Mouse (Mus musculus) megakaryocyte, embryonic 14.5 days (primary cell): ENCODE measurements around the gene Lgals1.

Experiments
- FLI1 ChIP-seq: IDR thresholded peaks from 2 replicates; pipeline ENCODE4 v1.6.1; 2012; ENCODE audit warnings: low read length, inconsistent platforms, mixed read lengths
- GATA1 ChIP-seq: IDR thresholded peaks from 3 replicates; pipeline ENCODE4 v1.6.1; 2012; ENCODE audit warnings: mixed read lengths, low read length, inconsistent platforms, borderline replicate concordance

DNA sequence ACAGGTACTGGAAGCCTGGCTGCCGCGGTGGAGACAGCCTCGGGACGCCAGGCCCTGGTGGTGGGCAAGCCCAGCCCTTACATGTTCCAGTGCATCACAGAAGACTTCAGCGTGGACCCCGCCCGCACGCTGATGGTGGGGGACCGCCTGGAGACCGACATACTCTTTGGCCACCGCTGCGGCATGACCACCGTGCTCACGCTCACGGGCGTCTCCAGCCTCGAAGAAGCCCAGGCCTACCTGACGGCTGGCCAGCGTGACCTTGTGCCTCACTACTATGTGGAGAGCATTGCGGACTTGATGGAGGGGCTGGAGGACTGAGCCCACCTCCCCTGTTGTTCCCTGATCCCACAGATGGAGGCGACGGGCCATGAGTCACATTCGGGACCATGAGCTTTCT lies 8.4 kb upstream of the Lgals1 start:
- no peak for TF ChIP-seq GATA1
- no peak for TF ChIP-seq FLI1
